Mouse (Mus musculus): ENCODE results near the gene Rpl35a. TPM values are rescaled to one million over a fixed set of nuclear protein-coding genes. Genes with fewer than 3 reads are reported as not detected.

The Rpl35a gene
- total RNA-seq (2021) = 100 to 1,000 TPM; 237 to 253 TPM
- long read RNA-seq, experiment 1, transcript Rpl35a-205 (5 exons, 510 nt) = major isoform, 14 of 22 reads
- long read RNA-seq, experiment 1, partial matches to known transcripts = 3 of 22 reads
- long read RNA-seq, experiment 1, other reads (novel, unspliced or antisense) = 2 of 22 reads
- long read RNA-seq, experiment 2, transcript Rpl35a-205 (5 exons, 510 nt) = major isoform, 43 of 58 reads
- long read RNA-seq, experiment 2, partial matches to known transcripts = 3 of 58 reads
- long read RNA-seq, experiment 2, other reads (novel, unspliced or antisense) = 1 of 58 reads

DNA sequence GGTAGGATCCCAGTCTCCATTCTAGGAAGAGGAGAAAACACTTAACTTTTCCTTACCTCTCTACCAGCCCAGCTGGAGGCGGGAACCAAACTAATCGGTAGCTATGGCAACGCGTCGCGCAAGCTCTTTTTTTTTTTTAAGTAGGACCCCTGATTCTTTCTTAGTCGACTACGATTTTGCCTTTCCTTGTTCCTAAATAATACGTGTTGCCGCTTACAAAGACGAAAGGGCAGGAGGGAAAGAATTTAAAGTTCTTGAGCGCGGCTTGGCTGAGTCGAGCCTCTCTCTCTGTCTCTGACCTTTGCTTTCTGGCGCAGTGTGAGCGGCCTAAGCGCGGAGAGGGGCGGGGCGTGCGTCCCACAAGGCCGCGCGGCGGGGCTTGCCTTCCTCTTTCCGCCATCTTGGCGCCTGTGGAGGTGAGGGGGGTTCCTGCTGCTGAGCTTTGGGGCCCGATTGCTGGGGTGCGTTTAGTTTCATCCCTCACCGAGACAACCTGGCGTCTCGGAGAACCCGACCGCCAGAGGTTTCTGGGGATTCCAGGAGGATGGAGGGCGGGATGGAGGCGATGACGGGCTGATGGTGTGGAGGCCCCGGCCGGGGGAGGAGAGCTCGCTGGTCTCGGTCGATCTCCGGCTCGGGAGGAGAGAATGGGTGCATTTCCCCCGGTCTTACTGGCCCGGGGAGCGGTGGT is at the start of gene Rpl35a, which contains the start of gene Iqcg:
TSS of gene Rpl35a (plus strand) at position 359 of the 691 bp plus-strand sequence.
TSS of gene Iqcg (minus strand) at position 124 of the 691 bp plus-strand sequence.
- peak; percentile 89 to 96 for DNase-seq (ENCODE audit: low spot score in 2 of 2)

DNA sequence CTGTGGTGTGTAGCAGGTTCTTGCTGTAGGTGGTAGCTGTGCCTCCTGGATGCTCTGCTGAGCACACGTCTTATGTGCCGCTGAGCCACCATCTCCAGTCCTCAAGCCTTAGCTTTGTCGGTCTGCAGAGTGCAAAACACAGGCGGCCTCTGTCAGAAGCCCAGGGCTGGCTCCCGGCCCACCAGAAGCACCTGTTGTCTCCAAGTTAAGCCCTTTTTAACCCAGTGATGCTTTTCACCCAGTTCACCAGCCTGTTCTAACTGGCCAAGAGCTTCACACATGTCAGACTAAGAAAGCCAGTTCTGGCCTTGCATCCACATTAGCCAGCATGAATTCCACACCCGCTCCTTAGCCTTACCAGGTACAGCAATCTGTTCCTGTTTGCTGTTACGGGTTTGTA is 49.4 kb upstream of the Rpl35a start:
- no peak for DNase-seq (ENCODE audit: low spot score in 2 of 2)

DNA sequence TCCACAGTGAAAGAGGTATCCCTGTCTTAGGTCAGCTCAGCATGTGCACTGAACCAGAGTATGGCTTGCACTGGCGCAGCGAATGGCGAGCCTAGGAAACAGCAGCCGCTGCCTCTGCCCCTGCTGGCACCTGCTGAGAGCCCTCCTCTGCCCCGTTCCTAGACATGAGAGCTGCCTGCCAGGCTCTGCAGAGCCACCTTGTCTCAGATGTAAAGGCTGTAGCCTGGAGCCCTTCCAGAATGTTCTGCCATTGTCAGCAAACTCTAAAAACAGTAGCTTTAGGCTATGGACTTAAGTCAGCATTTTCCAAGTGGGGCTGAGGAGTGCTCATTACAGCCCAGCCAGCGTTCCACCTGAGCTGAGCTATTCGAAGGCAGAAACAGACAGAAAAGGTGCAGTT is 48.8 kb upstream of the Rpl35a start:
- no peak for DNase-seq (ENCODE audit: low spot score in 2 of 2)

GRCm38 (mm10) chr16:33010166-33010565 is 46.1 kb upstream of the Rpl35a start:
- DNase-seq (ENCODE audit: low spot score in 2 of 2) = peak in 1 of 2 experiments; percentile 26

DNA sequence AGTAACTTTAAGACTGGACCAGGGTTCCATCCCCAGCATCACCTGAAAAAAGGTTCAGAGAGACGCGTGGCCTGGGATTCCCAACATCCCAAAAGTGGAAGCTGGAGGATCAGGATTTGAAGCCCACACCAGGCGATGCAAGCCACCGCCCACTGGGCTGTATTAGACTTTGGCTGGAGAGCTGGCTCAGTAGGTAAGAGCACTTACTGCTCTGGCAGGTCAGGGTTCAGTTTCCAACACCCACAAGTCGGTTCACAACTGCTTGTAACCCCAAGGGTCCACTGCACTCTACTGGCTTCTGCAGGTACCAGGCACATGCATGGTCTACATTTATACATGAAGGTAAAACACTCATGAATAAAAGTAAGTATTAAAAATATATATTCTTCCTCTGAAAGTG is 42.5 kb upstream of the Rpl35a start:
- no peak for DNase-seq (ENCODE audit: low spot score in 2 of 2)

DNA sequence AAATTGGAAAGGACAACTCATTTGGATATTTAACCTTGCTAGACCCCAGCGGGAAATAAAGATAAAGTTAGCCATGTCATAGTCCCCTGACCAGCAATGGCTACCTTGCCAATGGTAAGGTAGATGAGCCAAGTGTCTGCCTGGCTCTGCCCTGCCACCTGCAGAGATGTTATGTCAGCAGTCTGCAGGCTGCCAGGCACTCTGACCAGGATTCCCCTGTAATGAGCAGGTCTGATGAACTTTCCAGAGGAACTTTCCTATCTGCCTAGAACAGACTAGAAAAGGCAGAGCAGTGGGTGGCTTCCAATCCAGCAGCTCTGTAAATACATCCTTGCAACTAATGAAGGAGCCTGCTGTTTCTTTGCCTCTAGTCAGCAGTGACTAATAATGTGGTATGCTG is 41.3 kb upstream of the Rpl35a start:
- no peak for DNase-seq (ENCODE audit: low spot score in 2 of 2)

GRCm38 (mm10) chr16:33015396-33015907 is 40.8 kb upstream of the Rpl35a start:
- no peak for DNase-seq (ENCODE audit: low spot score in 2 of 2)

- DNase-seq (ENCODE audit: low spot score in 2 of 2) = no peak
These were observed 40.3 kb upstream of the Rpl35a start for GRCm38 (mm10) chr16:33015986-33016385.

- DNase-seq (ENCODE audit: low spot score in 2 of 2) = no peak
These were observed 38.4 kb upstream of the Rpl35a start for GRCm38 (mm10) chr16:33017677-33018349.

DNA sequence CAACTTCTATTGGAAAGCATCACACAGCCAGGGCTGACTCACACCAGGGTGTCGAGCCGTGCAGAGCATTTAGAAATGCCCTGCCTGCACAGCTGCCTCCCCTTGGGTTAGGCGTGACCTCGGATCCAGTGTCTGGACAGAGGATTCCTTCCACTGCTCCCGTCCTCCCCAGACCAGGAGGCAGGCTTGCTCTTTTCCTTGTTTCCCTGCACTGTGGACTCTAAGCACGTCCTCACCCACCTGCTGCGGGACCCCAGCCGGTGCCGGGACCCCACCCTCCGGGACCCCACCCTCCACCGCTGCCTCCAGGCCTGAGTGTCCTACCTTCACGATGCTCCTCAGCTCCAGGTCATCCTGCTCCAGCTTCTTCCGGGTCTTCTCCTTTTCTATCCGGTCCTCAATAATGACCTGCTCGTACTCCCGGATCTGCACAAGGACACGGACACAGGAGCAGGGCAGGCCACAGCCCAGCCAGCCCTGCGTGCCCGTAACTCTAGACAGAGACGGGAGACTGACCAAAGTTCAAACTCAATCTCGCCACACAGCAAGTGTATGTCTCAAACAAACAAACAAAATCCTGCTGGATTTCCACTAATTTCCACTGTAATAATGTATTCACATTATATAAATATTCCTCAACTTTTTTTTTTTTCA is 37.0 kb upstream of the Rpl35a start:
- no peak for DNase-seq (ENCODE audit: low spot score in 2 of 2)

DNA sequence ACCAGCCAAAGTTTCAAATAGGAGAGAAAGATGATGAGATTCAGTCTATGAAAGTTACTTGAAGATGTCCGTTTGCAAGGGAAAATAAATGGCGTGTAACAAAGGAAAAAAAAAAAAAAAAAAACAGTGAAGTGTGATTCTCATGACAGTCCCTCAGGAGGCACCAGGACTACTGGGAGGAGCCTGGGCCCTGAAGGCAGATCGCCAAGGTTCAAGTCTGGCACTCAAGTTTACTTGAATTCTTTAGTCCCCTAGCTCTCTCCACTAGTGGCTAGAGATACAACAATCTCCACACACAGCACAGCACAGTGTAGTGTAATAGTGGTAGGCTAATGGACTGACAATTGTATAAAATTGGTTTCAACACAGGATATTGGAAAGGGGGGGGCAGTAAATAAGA is 34.9 kb upstream of the Rpl35a start:
- DNase-seq (ENCODE audit: low spot score in 2 of 2) = no peak

GRCm38 (mm10) chr16:33023750-33024149 is 32.5 kb upstream of the Rpl35a start:
- DNase-seq (ENCODE audit: low spot score in 2 of 2) = peak; percentile 79 to 86

- peak; percentile 32 to 62 for DNase-seq (ENCODE audit: low spot score in 2 of 2)
These were observed 31.7 kb upstream of the Rpl35a start for GRCm38 (mm10) chr16:33024456-33025104.

GRCm38 (mm10) chr16:33026357-33026756 is 29.9 kb upstream of the Rpl35a start:
- DNase-seq (ENCODE audit: low spot score in 2 of 2) = no peak

DNA sequence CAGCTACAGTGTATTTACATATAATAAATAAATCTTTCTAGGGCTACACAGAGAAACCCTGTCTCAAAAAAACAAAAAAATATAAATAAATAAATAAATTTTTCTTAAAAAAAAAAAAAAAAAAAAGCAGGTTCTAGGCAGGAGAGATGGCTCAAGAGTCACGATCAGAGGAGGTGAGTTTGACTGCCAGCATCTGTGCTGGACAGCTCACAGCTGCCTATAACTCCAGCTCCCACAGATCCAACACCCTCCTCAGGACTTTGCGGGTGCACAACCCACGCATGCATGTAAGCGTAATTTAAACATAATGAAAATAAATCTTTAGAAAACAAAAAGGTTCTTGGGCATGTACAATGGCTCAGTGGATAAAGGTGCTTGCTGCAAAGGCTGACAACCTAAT is 20.2 kb upstream of the Rpl35a start:
- DNase-seq (ENCODE audit: low spot score in 2 of 2) = no peak

DNA sequence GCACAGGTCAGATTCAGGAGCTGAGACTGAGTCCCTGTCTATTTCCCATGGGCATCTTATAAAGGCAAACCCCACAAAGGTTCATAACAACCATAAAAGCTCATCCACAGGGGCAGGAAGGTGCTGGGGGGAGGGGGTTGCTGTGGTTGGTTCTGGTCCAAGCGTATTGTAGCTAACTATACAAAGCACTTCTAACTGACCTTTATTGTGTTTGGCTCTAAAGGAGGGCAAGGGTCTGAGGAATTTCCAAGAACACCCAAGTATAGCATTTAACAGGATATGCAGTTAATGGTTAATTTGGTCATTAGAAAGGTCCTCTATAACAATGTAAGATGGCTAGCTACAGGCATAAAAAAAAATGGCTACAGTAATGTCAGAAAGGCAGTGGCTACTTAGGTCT is 13.6 kb upstream of the Rpl35a start:
- no peak for DNase-seq (ENCODE audit: low spot score in 2 of 2)

- DNase-seq (ENCODE audit: low spot score in 2 of 2) = no peak
These were observed 13.0 kb upstream of the Rpl35a start for GRCm38 (mm10) chr16:33043268-33043667.

DNA sequence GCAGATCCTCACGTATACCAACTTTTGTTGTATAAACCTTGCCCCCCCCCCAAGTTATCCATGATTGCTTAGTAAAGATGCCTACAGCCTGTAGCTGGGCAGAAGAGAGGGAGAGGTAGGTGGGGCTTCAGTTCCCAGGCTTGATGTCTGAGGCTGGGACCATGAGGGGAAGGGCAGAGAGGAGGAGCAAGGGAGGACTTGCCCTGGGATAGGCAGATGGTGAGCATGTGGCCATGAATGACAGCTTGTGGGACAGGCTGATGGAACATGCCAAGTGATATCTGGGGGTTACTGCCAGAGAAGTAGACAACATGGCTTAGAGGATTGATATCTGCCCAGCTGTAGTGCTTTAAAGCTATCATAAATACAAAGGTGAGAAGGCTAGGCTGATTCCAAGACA is 8.2 kb upstream of the Rpl35a start:
- no peak for DNase-seq (ENCODE audit: low spot score in 2 of 2)

DNA sequence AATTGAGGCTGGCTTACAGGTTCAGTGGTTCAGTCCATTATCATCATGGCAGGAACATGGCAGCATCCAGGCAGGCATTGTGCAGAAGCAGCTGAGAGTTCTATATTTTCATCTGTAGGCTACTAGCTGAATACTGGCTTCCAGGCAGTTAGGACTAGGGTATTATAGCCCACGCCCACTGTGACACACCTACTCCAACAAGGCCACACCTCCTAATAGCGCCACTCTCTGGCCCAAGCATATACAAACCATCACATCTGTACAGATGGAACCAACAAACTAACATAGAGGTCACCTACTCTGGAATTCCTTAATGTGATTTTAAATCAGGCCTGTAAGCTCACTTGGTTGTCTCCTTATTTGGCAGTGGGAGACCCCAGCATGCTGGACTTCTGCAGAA is 7.6 kb upstream of the Rpl35a start:
- no peak for DNase-seq (ENCODE audit: low spot score in 2 of 2)

GRCm38 (mm10) chr16:33049809-33050208 is 6.4 kb upstream of the Rpl35a start:
- no peak for DNase-seq (ENCODE audit: low spot score in 2 of 2)

DNA sequence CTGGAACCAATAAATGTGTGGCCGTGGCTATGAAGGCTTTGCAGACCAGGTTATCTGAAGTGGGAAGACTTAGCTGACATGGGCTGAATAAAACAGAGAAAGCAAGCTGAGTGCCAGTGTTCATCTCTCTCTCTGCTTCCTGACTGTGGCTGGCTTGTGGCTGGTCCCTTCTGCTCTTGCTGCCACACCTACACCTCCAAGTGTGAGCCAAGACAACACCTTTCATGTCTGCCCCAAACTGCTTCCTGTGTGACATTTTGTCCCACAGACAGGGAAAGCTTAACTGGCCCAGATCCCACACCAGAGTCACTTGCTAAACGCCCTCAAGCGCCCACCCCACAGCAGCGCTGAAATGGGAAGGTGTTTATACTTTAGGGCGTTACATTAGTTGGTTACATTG is 3.1 kb upstream of the Rpl35a start:
- DNase-seq (ENCODE audit: low spot score in 2 of 2) = no peak
